Mouse (Mus musculus) kidney, postnatal 0 days (tissue): Measurements from ENCODE around the gene Grifin. TPM values are rescaled to one million over a fixed set of nuclear protein-coding genes. Genes with fewer than 3 reads are reported as not detected.
A peak's percentile ranks its signal among the peaks of the same experiment; 100 is the strongest.

ENCODE experiments used
- ATAC-seq: fragments of 200-750 bp; cut with Nextera tagmentation; replicated peaks from 2 replicates; pipeline ENCODE4 v1.8.0; 2017; ENCODE audit warnings: low read depth, moderate number of reproducible peaks, moderate TSS enrichment, moderate library complexity; ENCODE audit not compliant: low FRiP score
- DNase-seq: peaks from one replicate; pipeline ENCODE4 v3.0.0-alpha.2; 2016; ENCODE audit warnings: low spot score
- H3K27ac ChIP-seq: fragments of 300-500 bp; sonication (generic); 2 replicates; pipeline ENCODE4 v1.5.1; 2014; ENCODE audit warnings: mild to moderate bottlenecking
- H3K27me3 ChIP-seq: fragments of 300-500 bp; sonication (generic); 2 replicates; pipeline ENCODE4 v1.6.1; 2014; ENCODE audit warnings: low read length, mixed read lengths; ENCODE audit not compliant: insufficient read depth
- H3K36me3 ChIP-seq: fragments of 300-500 bp; sonication (generic); 2 replicates; pipeline ENCODE4 v1.6.1; 2014; ENCODE audit warnings: low read length, mixed read lengths; ENCODE audit not compliant: insufficient read depth
- H3K4me1 ChIP-seq: fragments of 300-500 bp; sonication (generic); replicated peaks from 2 replicates; pipeline ENCODE4 v1.6.1; 2014; ENCODE audit warnings: antibody characterized with exemption, low read length, mixed read lengths; ENCODE audit not compliant: insufficient read depth
- H3K4me2 ChIP-seq: fragments of 300-500 bp; sonication (generic); 2 replicates; pipeline ENCODE4 v1.6.1; 2014; ENCODE audit warnings: mild to moderate bottlenecking, low read length, moderate library complexity, mixed read lengths
- H3K4me3 ChIP-seq: fragments of 300-500 bp; sonication (generic); replicated peaks from 2 replicates; pipeline ENCODE4 v1.5.1; 2014; ENCODE audit warnings: low read depth, low read length
- H3K9ac ChIP-seq: fragments of 300-500 bp; sonication (generic); 2 replicates; pipeline ENCODE4 v1.6.1; 2014; ENCODE audit warnings: low read depth, low read length
- H3K9me3 ChIP-seq: fragments of 300-500 bp; sonication (generic); replicated peaks from 2 replicates; pipeline ENCODE4 v1.6.1; 2016; ENCODE audit warnings: low read length, inconsistent platforms, mixed read lengths
- CTCF ChIP-seq: IDR thresholded peaks from 2 replicates; pipeline ENCODE4 v1.5.1; 2016; ENCODE audit warnings: antibody characterized with exemption, low read depth, mild to moderate bottlenecking, moderate library complexity
- WGBS: fragments of 180-500 bp; shearing (Covaris S2); extraction: QIAGEN DNeasy Blood & Tissue Kit; methylation state at CpG from one replicate; pipeline ENCODE4 v1.1.7; 2014; 5-methylcytosine and 5-hydroxymethylcytosine counted together
- polyA plus RNA-seq: library from polyadenylated mRNA; unstranded; fragments of >200 nt; fragmentation: Nextera tagmentation; extraction: Ambion mirVana; gene quantifications from 2 replicates; pipeline ENCODE4 v1.2.1, GENCODE M21; 2015

Grifin gene
- polyA plus RNA-seq, 1 experiment from 2014 or later, result not detected

DNA sequence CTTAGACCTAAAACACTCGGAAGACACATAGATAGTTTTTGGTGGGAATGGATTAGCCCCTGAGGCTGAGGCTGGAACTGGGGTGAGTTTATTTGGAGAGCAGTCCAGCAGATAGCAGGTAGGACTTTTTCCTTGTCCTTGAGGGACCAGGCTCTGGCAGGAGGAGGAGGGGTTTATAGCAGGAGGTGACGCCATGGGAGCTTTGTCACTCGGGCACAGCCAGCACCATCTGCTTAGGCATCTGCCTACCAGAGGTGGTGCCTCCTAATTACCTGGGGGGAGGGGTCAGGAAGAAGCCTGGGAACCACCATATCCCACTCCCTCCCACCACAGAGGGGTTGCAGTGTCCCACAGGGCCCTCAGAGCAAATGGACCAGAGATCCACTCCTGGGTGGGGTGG, 40.4 kb upstream of the Grifin start:
- Histone ChIP-seq H3K4me1 (peaks cover 42% of the 10 kb centered on the region), H3K4me3 (no peak overlapping the region), H3K9ac (no peak overlapping the region), H3K36me3 (no peaks in the 10 kb centered on the region), H3K27me3 (no peaks in the 10 kb centered on the region), H3K9me3 (no peaks in the 10 kb centered on the region), H3K4me2 (no peak overlapping the region), H3K27ac (no peak overlapping the region)
- TF ChIP-seq CTCF, result no peak
- WGBS, result 37% methylated on average over 3 of the region's 3 CpGs
- ATAC-seq (no peak), DNase-seq (no peak)

DNA sequence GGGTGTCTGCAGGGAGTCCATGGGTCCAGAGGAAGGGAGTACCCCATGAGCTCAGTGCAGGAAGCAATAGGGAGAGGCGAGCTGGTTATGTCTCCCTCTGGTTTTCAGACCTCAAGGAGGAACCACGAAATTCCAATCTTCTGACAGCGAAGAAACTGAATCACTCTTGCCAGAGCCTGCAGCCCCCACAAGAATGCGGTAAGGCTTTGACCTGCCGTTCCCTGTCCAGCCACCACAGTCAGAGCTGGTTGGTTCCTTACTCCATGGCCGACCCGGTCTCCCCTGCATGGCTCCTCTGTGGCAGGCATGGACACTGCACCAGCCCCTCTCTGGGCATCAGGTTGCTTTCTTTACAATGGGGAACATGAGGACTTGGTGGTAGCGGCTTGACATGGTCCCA, 39.5 kb upstream of the Grifin start:
- peak; percentile 27; the same call in 1 of the 2 replicates for TF ChIP-seq CTCF
- Histone ChIP-seq H3K27me3 (no peaks in the 10 kb centered on the region), H3K27ac (no peak overlapping the region), H3K9ac (no peak overlapping the region), H3K4me3 (no peak overlapping the region), H3K4me1 (peaks cover 34% of the 10 kb centered on the region), H3K4me2 (no peak overlapping the region), H3K9me3 (no peaks in the 10 kb centered on the region), H3K36me3 (no peaks in the 10 kb centered on the region)
- 34% methylated on average over 8 of the region's 8 CpGs for WGBS
- DNase-seq, result peak; percentile 81
- no peak for ATAC-seq

DNA sequence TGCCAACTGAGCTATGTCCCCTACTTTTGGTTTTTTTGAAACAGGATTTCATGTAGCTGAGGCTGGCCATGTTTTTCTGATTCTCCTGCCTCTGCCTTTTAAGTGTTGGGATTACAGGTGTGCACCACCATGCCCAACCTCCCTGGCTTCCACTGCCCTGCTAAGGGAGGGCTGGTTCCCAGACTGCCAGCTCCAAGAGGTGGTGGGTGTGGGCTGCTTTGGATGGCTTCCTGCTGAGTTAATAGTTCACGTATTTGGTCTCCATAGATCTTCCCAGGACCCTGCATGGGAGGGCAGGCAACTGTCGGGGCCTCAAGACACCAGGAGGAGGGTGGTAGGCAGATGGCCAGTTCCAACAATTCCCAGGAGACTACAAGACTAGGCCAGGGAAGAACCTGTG, 37.7 kb upstream of the Grifin start:
- no peaks in the 10 kb centered on the region for H3K9me3 ChIP-seq
- no peak for TF ChIP-seq CTCF
- no peaks in the 10 kb centered on the region for H3K36me3 ChIP-seq
- 20% methylated on average over 2 of the region's 2 CpGs for WGBS
- DNase-seq (no peak), ATAC-seq (no peak)
- 0 out of 2 replicates have a peak overlapping the region, but pooled peaks have one; percentile 31 for H3K27ac ChIP-seq
- no peak overlapping the region for H3K4me2 ChIP-seq
- H3K9ac ChIP-seq, result no peak overlapping the region
- H3K4me1 ChIP-seq, result peaks cover 24% of the 10 kb centered on the region
- H3K27me3 ChIP-seq, result no peaks in the 10 kb centered on the region
- H3K4me3 ChIP-seq, result no peak overlapping the region

DNA sequence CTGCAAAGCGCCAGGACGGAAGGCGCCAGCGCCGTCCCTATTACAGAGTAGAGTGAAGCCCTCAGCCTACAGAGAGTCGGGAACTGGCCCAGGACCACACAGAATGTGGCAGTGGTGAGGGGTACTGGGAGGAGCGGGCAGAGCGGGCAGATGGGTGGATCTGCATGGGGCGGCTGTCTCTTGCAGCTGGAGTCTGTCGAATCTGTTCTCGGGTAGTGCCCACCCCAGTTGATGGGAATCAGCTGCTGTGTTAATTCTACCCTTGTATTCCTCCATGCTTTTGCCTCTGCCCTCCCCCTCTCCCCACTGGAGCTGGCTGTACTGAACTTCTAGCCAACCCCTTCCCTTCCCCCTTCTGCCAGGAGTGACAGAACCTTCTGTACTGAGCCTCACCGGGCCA, 36.8 kb upstream of the Grifin start:
- Histone ChIP-seq H3K27ac (no peak overlapping the region), H3K9me3 (no peaks in the 10 kb centered on the region), H3K9ac (no peak overlapping the region), H3K4me1 (peaks cover 24% of the 10 kb centered on the region), H3K27me3 (no peaks in the 10 kb centered on the region), H3K4me3 (no peak overlapping the region), H3K4me2 (no peak overlapping the region), H3K36me3 (no peaks in the 10 kb centered on the region)
- TF ChIP-seq CTCF, result no peak
- WGBS, result 58% methylated on average over 12 of the region's 12 CpGs
- peak; percentile 53 for DNase-seq
- ATAC-seq, result no peak

DNA sequence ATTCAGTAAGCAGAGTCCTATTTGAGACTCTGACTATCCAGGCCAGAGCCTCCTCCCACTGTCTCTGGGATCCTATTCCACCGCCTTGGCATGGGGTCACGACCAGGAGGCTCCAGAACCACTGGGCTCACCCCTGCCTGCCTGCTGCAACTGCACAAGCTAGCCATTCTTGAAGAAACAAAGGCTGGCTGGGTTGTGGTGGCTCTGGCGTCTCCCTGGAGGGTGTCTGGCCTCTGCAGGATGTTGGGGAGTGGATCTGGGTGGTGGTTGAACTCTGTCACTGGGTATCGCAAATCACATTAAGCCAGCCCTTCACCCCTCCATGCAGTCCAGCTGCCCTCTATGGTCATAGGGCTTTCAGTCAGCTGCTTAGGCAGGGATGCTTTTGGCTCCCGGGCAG, 35.1 kb upstream of the Grifin start:
- no peak for ATAC-seq

DNA sequence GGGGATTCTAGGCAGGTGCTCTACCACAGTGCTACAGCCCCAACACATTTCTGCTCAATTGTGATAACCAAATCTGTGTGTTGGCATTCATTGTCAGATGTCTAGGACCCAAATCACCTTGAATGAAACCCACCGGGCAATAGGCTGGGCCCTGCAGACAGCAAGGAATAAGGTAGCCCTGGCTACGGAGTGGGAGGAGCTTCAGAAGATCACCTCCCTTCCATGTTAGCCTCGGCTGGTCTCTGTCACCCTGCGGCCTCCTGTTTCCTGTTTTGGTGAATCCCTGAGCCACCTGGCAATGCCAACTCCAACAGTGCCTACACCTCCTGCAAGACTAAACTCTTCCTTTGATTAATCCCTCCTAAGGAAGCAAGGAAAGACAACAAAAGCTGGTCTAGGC, 32.9 kb upstream of the Grifin start:
- no peak for TF ChIP-seq CTCF
- peaks cover 7% of the 10 kb centered on the region; the same call in 1 of the 2 replicates for H3K4me1 ChIP-seq
- H3K9me3 ChIP-seq, result no peaks in the 10 kb centered on the region
- no peak for DNase-seq
- H3K4me2 ChIP-seq, result no peak overlapping the region
- H3K27me3 ChIP-seq, result no peaks in the 10 kb centered on the region
- no peaks in the 10 kb centered on the region for H3K36me3 ChIP-seq
- H3K27ac ChIP-seq, result no peak overlapping the region
- H3K4me3 ChIP-seq, result no peak overlapping the region
- ATAC-seq, result no peak
- WGBS, result 79% methylated on average over 4 of the region's 4 CpGs
- no peak overlapping the region for H3K9ac ChIP-seq

More for the DNA sequence above, 35.1 kb upstream of the Grifin start:
- WGBS, result 21% methylated on average over 5 of the region's 5 CpGs
- Histone ChIP-seq H3K36me3 (no peaks in the 10 kb centered on the region), H3K4me2 (no peak overlapping the region), H3K27ac (0 out of 2 replicates have a peak overlapping the region, but pooled peaks have one; percentile 52), H3K27me3 (no peaks in the 10 kb centered on the region), H3K9me3 (no peaks in the 10 kb centered on the region), H3K9ac (no peak overlapping the region), H3K4me3 (no peak overlapping the region), H3K4me1 (peaks cover 14% of the 10 kb centered on the region)
- no peak for TF ChIP-seq CTCF
- no peak for DNase-seq
